Mouse (Mus musculus) limb, embryonic 14.5 days (tissue): ENCODE data around the gene Ndufaf2. TPM values are rescaled to one million over a fixed set of nuclear protein-coding genes. Genes with fewer than 3 reads are reported as not detected.

Source experiments
- ATAC-seq: fragments of 200-750 bp; cut with Nextera tagmentation; 2 replicates; pipeline ENCODE4 v1.8.0; 2017; ENCODE audit warnings: low read depth, moderate number of reproducible peaks, moderate TSS enrichment; ENCODE audit not compliant: low FRiP score
- DNase-seq: peaks from one replicate; pipeline ENCODE4 v3.0.0-alpha.2; 2015; ENCODE audit warnings: low spot score
- H3K27ac ChIP-seq: fragments of 300-500 bp; sonication (generic); replicated peaks from 2 replicates; pipeline ENCODE4 v1.5.1; 2014; ENCODE audit warnings: low read depth, mild to moderate bottlenecking, low read length, moderate library complexity, mixed read lengths
- H3K27me3 ChIP-seq: fragments of 300-500 bp; sonication (generic); 2 replicates; pipeline ENCODE4 v1.6.1; 2014; ENCODE audit warnings: low read length, mixed read lengths; ENCODE audit not compliant: control insufficient read depth, insufficient read depth
- H3K36me3 ChIP-seq: fragments of 300-500 bp; sonication (generic); 2 replicates; pipeline ENCODE4 v1.6.1; 2014; ENCODE audit warnings: mild to moderate bottlenecking, low read length, moderate library complexity, mixed read lengths; ENCODE audit not compliant: control insufficient read depth, insufficient read depth
- H3K4me1 ChIP-seq: fragments of 300-500 bp; sonication (generic); 2 replicates; pipeline ENCODE4 v1.6.1; 2014; ENCODE audit warnings: antibody characterized with exemption, low read length, mixed read lengths; ENCODE audit not compliant: control insufficient read depth, insufficient read depth
- H3K4me2 ChIP-seq: fragments of 300-500 bp; sonication (generic); replicated peaks from 2 replicates; pipeline ENCODE4 v1.6.1; 2014; ENCODE audit warnings: low read depth, mild to moderate bottlenecking, low read length, moderate library complexity; ENCODE audit not compliant: severe bottlenecking
- H3K4me3 ChIP-seq: fragments of 300-500 bp; sonication (generic); replicated peaks from 2 replicates; pipeline ENCODE4 v1.5.1; 2014; ENCODE audit warnings: low read length
- H3K9ac ChIP-seq: fragments of 300-500 bp; sonication (generic); 2 replicates; pipeline ENCODE4 v1.6.1; 2014; ENCODE audit warnings: mild to moderate bottlenecking, low read depth, low read length, moderate library complexity; ENCODE audit not compliant: severe bottlenecking
- H3K9me3 ChIP-seq: fragments of 300-500 bp; sonication (generic); 2 replicates; pipeline ENCODE4 v1.6.1; 2016; ENCODE audit warnings: low read length; ENCODE audit not compliant: control insufficient read depth
- POLR2A ChIP-seq: fragments of 200-500 bp; IDR thresholded peaks from 2 replicates; pipeline ENCODE4 v1.8.0; 2012; ENCODE audit warnings: inconsistent platforms, mild to moderate bottlenecking, moderate library complexity, borderline replicate concordance; ENCODE audit not compliant: insufficient read depth, insufficient read length; ENCODE audit errors: extremely low read depth
- WGBS: fragments of 180-500 bp; shearing (Covaris S2); extraction: QIAGEN DNeasy Blood & Tissue Kit; methylation state at CpG from one replicate; pipeline ENCODE4 v1.1.7; 2014; 5-methylcytosine and 5-hydroxymethylcytosine counted together
- polyA plus RNA-seq, 2 experiments: library from polyadenylated mRNA; depleted of rRNA in 1 of 2; stranded (reverse) in 1 of 2; unstranded in 1 of 2; fragments of >200 nt; fragmentation: Nextera tagmentation in 1 of 2; extraction: Ambion mirVana in 1 of 2; gene quantifications; 2 replicates each; pipeline versions ENCODE4 v1.2.1 to v1.2.3; 2012 to 2014

The Ndufaf2 gene
- polyA plus RNA-seq (2012; rRNA removed) (20.2 and 46.1 TPM in 2 replicates), polyA plus RNA-seq (2014; fragmentation: Nextera tagmentation; extraction: Ambion mirVana) (63.9 and 67.6 TPM in 2 replicates)

- H3K27me3 ChIP-seq, result no peaks in the 10 kb centered on the region
- ATAC-seq, result peak; percentile 100
- WGBS, result under 1% methylated on average over 47 of the region's 47 CpGs
- H3K36me3 ChIP-seq, result peaks cover 14% of the 10 kb centered on the region; the same call in 1 of the 2 replicates
- TF ChIP-seq POLR2A, result no peak
- H3K4me2 ChIP-seq, result peak within 1 kb of the TSS; percentile 82
- peak within 1 kb of the TSS; percentile 65 for H3K9ac ChIP-seq
- peak; percentile 96 for DNase-seq
- H3K27ac ChIP-seq, result no peak within 1 kb of the TSS
- H3K9me3 ChIP-seq, result no peaks in the 10 kb centered on the region
- H3K4me3 ChIP-seq, result peak within 1 kb of the TSS; percentile 86
- peaks cover 9% of the 10 kb centered on the region for H3K4me1 ChIP-seq
These were observed at the start of gene Ndufaf2, which contains the start of gene Ercc8 for GRCm38 (mm10) chr13:108158465-108159240. Ndufaf2 (minus strand) TSS chr13:108158623. Ercc8 (plus strand) TSS chr13:108158731.

DNA sequence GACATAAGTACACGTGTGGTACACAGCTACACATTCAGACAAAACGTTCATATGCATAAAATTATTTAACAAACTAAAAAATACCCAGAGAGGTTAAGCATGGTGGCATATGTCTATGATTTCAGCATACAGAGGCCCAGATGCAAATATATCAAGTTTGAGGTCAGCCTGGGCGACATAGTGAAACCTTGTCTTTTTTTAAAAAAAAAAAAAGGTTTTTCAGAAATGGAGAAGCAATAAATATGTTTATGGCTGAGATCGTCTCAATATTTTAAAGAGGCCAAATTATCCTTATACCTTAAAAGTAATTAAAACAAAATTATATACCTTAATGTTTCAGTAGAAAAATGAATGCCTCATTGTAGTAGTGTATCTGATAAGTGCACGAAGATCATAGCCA lies 49.7 kb upstream of the Ndufaf2 start:
- H3K4me3 ChIP-seq, result no peak overlapping the region
- no peaks in the 10 kb centered on the region for H3K27me3 ChIP-seq
- H3K4me2 ChIP-seq, result no peak overlapping the region
- H3K9ac ChIP-seq, result no peak overlapping the region
- no peaks in the 10 kb centered on the region for H3K4me1 ChIP-seq
- DNase-seq (no peak), ATAC-seq (no peak)
- no peaks in the 10 kb centered on the region for H3K9me3 ChIP-seq
- 67% methylated on average over 5 of the region's 5 CpGs for WGBS
- no peak for TF ChIP-seq POLR2A
- H3K27ac ChIP-seq, result no peak overlapping the region
- no peaks in the 10 kb centered on the region for H3K36me3 ChIP-seq

DNA sequence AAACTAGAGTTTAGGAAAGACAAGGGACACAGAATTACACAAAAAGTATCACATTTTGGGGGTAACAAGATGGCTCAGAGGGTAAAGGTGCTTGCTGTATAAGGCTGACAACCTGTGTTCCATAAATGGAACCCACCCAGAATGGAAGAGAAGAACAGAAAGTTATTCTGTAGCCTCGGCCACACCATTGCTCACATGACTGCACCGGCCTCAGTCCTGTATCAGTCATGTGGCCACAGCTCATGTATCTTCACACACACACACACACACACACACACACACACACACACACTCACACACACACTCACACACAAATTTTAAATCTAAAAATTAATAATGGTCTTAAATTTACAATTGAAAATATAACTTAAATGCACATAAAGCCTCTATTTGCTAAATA lies 49.0 kb upstream of the Ndufaf2 start:
- 89% methylated on average over 2 of the region's 2 CpGs for WGBS
- DNase-seq (no peak), ATAC-seq (no peak)
- Histone ChIP-seq H3K4me2 (no peak overlapping the region), H3K4me3 (no peak overlapping the region), H3K36me3 (no peaks in the 10 kb centered on the region), H3K27ac (no peak overlapping the region), H3K9ac (no peak overlapping the region), H3K4me1 (no peaks in the 10 kb centered on the region), H3K27me3 (no peaks in the 10 kb centered on the region), H3K9me3 (no peaks in the 10 kb centered on the region)
- TF ChIP-seq POLR2A, result no peak

DNA sequence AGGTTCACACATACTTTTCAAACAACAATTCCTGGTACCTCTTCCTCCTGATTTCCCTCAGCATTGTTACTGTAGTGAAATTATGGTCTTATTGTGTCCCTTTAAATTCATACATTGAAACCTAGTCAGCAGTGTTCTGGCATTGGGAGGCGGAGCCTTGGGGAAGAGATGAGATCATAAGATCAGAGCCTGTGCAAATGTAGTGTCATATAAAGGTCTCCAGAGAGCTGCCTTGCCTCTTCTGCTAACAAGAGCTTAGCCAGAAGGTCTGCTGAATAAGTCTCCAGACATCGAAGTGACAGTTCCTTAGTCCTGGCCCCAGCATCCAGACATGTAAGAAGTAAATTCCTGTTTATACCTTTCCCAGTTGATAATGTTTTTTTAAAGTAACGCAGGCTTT lies 46.4 kb upstream of the Ndufaf2 start:
- no peaks in the 10 kb centered on the region for H3K9me3 ChIP-seq
- H3K4me2 ChIP-seq, result no peak overlapping the region
- no peak for TF ChIP-seq POLR2A
- H3K27ac ChIP-seq, result no peak overlapping the region
- H3K9ac ChIP-seq, result no peak overlapping the region
- no peaks in the 10 kb centered on the region for H3K36me3 ChIP-seq
- no peaks in the 10 kb centered on the region for H3K4me1 ChIP-seq
- no peak for ATAC-seq
- no peaks in the 10 kb centered on the region for H3K27me3 ChIP-seq
- no peak for DNase-seq
- WGBS, result 85% methylated on average over 3 of the region's 3 CpGs
- no peak overlapping the region for H3K4me3 ChIP-seq

GRCm38 (mm10) chr13:108195474-108195873 lies 37.1 kb upstream of the Ndufaf2 start:
- Histone ChIP-seq H3K27ac (no peak overlapping the region), H3K27me3 (no peaks in the 10 kb centered on the region), H3K4me3 (no peak overlapping the region), H3K9ac (no peak overlapping the region), H3K9me3 (no peaks in the 10 kb centered on the region), H3K36me3 (peaks cover 16% of the 10 kb centered on the region), H3K4me2 (no peak overlapping the region), H3K4me1 (no peaks in the 10 kb centered on the region)
- TF ChIP-seq POLR2A, result no peak
- DNase-seq (no peak), ATAC-seq (no peak)
- WGBS, result 85% methylated on average over 6 of the region's 6 CpGs
